Mouse (Mus musculus) embryonic fibroblast, embryonic 13.5 days (primary cell): Measurements from ENCODE around the gene Hnrnpa3. TPM values are rescaled to one million over a fixed set of nuclear protein-coding genes. Genes with fewer than 3 reads are reported as not detected.

ENCODE experiments used
- H3K27ac ChIP-seq: 2 replicates; pipeline ENCODE4 v1.5.1; 2012; ENCODE audit warnings: low read length, control low read depth, inconsistent platforms; ENCODE audit not compliant: insufficient read depth
- H3K4me1 ChIP-seq: 2 replicates; pipeline ENCODE4 v1.6.1; 2011; ENCODE audit warnings: low read length; ENCODE audit not compliant: control insufficient read depth, insufficient read depth
- H3K4me3 ChIP-seq: 2 replicates; pipeline ENCODE4 v1.5.1; 2011; ENCODE audit warnings: mild to moderate bottlenecking, control low read depth, low read length; ENCODE audit not compliant: insufficient read depth
- CTCF ChIP-seq: IDR thresholded peaks from 2 replicates; pipeline ENCODE4 v1.5.1; 2011; ENCODE audit warnings: mild to moderate bottlenecking, control low read depth, low read length, moderate library complexity, borderline replicate concordance; ENCODE audit not compliant: insufficient read depth
- POLR2A ChIP-seq: IDR thresholded peaks from 2 replicates; pipeline ENCODE4 v1.6.1; 2011; ENCODE audit warnings: low read depth, mild to moderate bottlenecking, control low read depth, low read length, moderate library complexity
- polyA plus RNA-seq: library from polyadenylated mRNA; stranded (reverse); fragments of >200 nt; gene quantifications from 2 replicates; pipeline ENCODE4 v1.2.4, GENCODE M21; 2011; ENCODE audit warnings: low read depth; ENCODE audit not compliant: missing spikeins, insufficient read length

Hnrnpa3 gene
- polyA plus RNA-seq, 1 experiment, result 279 TPM

DNA sequence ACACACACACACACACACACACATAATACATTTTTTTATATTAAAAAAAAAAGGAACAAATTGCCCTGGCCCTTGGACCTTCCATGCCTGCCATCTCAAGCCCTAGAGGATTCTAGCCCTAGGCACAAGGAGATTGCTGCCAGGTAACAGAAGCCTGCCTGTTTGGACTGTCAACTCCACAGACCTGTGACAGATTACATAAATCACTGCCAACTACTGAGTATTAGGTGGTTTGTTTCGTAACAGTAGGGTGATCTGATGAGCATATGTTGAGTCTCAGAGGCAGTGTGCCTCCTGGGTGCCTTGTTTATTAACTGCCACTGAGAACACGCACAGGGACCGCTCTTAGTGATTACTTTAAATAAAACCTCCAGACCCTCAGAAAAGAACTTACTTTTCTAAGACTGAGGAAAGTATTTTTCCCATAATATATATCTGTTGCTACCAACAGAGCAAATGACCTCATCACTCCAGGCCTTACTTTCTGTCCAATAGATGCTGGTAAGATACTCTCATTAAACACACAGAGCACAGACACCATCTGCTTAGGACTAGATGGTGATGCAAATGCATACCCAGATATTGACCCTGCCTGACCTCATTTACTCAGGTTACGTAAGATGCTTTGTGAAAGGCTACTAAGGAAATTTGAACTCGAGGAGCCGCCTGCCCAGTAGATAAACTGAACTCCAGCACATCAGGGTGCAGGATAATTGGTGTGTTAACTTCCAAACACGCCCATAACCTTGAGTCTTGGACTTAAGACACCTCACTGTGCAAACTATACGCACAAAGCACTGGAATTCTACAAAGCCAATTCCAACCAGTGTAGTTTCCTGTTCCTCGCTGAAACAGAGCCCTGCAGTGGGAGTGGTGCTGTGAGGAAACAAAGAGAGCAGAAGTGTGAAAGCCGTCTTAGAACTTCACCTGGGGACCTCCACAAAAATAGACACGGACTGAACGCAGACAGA lies 57.3 kb downstream of the Hnrnpa3 start:
- TF ChIP-seq CTCF (no peak), POLR2A (no peak)
- no peak overlapping the region for H3K4me3 ChIP-seq
- H3K27ac ChIP-seq, result no peak overlapping the region
- no peaks in the 10 kb centered on the region for H3K4me1 ChIP-seq

Other genes with a start within 250 kb of the Hnrnpa3 start
- gene Nfe2l2, start 45.4 kb downstream of the Hnrnpa3 start, polyA plus RNA-seq, result 130 and 137 TPM in 2 replicates
- gene Agps, start 172.9 kb downstream of the Hnrnpa3 start, polyA plus RNA-seq, result 71.1 and 79.8 TPM in 2 replicates